Mouse (Mus musculus): ENCODE results near the gene Pde4b. TPM values are rescaled to one million over a fixed set of nuclear protein-coding genes. Genes with fewer than 3 reads are reported as not detected.

The Pde4b gene
- polyA plus RNA-seq, 1 experiment from 2014 or later = 49.4 TPM

GRCm38 (mm10) chr4:102539598-102540180, 452.3 kb downstream of the Pde4b start:
- WGBS = 86% methylated on average over 5 of the region's 5 CpGs
- no peak for ATAC-seq (ENCODE audit: low FRiP score, low TSS enrichment)
- H3K4me1 ChIP-seq (ENCODE audit: control insufficient read depth, insufficient read depth, low read length) = peaks cover 1% of the 10 kb centered on the region

GRCm38 (mm10) chr4:102542976-102543375, 455.6 kb downstream of the Pde4b start:
- Histone ChIP-seq H3K4me2 (ENCODE audit: low read length) (no peak overlapping the region), H3K27ac (replicated peaks; ENCODE audit: low read depth, low read length) (no peak overlapping the region), H3K9ac (replicated peaks; ENCODE audit: low read length) (no peak overlapping the region), H3K4me1 (ENCODE audit: control insufficient read depth, insufficient read depth, low read length) (no peaks in the 10 kb centered on the region), H3K9me3 (ENCODE audit: control insufficient read depth, low read length) (no peaks in the 10 kb centered on the region), H3K27me3 (ENCODE audit: control insufficient read depth, insufficient read depth, low read length) (no peaks in the 10 kb centered on the region), H3K4me3 (replicated peaks; ENCODE audit: low read depth, low read length) (no peak overlapping the region), H3K36me3 (ENCODE audit: control insufficient read depth, insufficient read depth, low read length) (no peaks in the 10 kb centered on the region)
- WGBS = 97% methylated on average over 3 of the region's 3 CpGs
- no peak for ATAC-seq (ENCODE audit: low FRiP score, low TSS enrichment)
- DNase-seq = no peak

More at GRCm38 (mm10) chr4:102539598-102540180, 452.3 kb downstream of the Pde4b start:
- Histone ChIP-seq H3K27ac (replicated peaks; ENCODE audit: low read depth, low read length) (no peak overlapping the region), H3K9ac (replicated peaks; ENCODE audit: low read length) (no peak overlapping the region), H3K27me3 (ENCODE audit: control insufficient read depth, insufficient read depth, low read length) (no peaks in the 10 kb centered on the region), H3K4me2 (ENCODE audit: low read length) (no peak overlapping the region), H3K4me3 (replicated peaks; ENCODE audit: low read depth, low read length) (no peak overlapping the region), H3K36me3 (ENCODE audit: control insufficient read depth, insufficient read depth, low read length) (no peaks in the 10 kb centered on the region), H3K9me3 (ENCODE audit: control insufficient read depth, low read length) (no peaks in the 10 kb centered on the region)
- DNase-seq = no peak

- WGBS = 89% methylated on average over 4 of the region's 4 CpGs
Observed at GRCm38 (mm10) chr4:102545226-102545625, 457.9 kb downstream of the Pde4b start.

DNA sequence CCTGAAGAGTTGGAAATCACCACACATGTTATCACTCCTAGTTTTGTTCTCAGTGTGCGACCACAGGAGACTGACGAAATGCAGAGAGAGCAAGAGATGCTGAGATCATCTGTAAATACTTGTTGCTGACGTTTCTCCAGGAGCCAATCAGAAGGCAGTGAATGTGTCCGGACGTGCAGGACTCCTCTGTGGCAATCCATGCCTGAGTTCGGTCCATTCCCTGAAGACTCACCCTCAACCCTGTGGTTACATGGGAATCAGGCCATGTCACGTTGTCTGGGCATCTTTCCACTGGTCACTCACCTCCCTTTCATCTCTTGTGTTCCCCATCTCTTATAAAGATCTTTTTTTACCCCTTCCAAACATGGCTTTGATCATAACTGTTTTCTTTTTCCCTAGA, 468.2 kb downstream of the Pde4b start:
- WGBS = 83% methylated on average over 7 of the region's 7 CpGs
- ATAC-seq (ENCODE audit: low FRiP score, low TSS enrichment) (no peak), DNase-seq (no peak)
- Histone ChIP-seq H3K4me3 (replicated peaks; ENCODE audit: low read depth, low read length) (no peak overlapping the region), H3K36me3 (ENCODE audit: control insufficient read depth, insufficient read depth, low read length) (no peaks in the 10 kb centered on the region), H3K9ac (replicated peaks; ENCODE audit: low read length) (no peak overlapping the region), H3K27ac (replicated peaks; ENCODE audit: low read depth, low read length) (no peak overlapping the region), H3K27me3 (ENCODE audit: control insufficient read depth, insufficient read depth, low read length) (no peaks in the 10 kb centered on the region), H3K4me1 (ENCODE audit: control insufficient read depth, insufficient read depth, low read length) (no peaks in the 10 kb centered on the region), H3K4me2 (ENCODE audit: low read length) (no peak overlapping the region), H3K9me3 (ENCODE audit: control insufficient read depth, low read length) (no peaks in the 10 kb centered on the region)

More at GRCm38 (mm10) chr4:102545226-102545625, 457.9 kb downstream of the Pde4b start:
- H3K9ac ChIP-seq (replicated peaks; ENCODE audit: low read length) = no peak overlapping the region
- H3K4me2 ChIP-seq (ENCODE audit: low read length) = no peak overlapping the region
- ATAC-seq (ENCODE audit: low FRiP score, low TSS enrichment) (no peak), DNase-seq (no peak)
- H3K27ac ChIP-seq (replicated peaks; ENCODE audit: low read depth, low read length) = no peak overlapping the region
- H3K4me1 ChIP-seq (ENCODE audit: control insufficient read depth, insufficient read depth, low read length) = no peaks in the 10 kb centered on the region
- H3K36me3 ChIP-seq (ENCODE audit: control insufficient read depth, insufficient read depth, low read length) = no peaks in the 10 kb centered on the region
- H3K4me3 ChIP-seq (replicated peaks; ENCODE audit: low read depth, low read length) = no peak overlapping the region
- no peaks in the 10 kb centered on the region for H3K9me3 ChIP-seq (ENCODE audit: control insufficient read depth, low read length)
- no peaks in the 10 kb centered on the region for H3K27me3 ChIP-seq (ENCODE audit: control insufficient read depth, insufficient read depth, low read length)

DNA sequence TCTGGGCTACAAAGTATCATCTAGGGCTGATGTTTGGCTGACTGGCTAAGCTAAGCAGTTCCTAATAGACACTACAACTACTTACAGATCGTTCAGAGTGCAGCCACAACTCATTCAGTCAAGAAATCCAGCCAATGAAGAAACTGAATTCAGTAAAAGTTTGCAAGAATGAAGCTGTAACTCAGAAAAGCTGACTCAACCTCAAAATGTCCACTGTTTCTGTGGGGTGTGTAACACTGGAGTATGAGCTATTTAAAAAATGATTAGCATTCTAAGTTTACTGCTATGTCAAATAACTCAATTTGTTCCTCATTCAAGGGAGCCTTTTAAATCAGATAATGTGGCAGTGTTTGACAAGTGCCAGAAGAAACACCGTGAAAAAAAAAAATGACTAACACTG, 469.7 kb downstream of the Pde4b start:
- Histone ChIP-seq H3K4me3 (replicated peaks; ENCODE audit: low read depth, low read length) (no peak overlapping the region), H3K27me3 (ENCODE audit: control insufficient read depth, insufficient read depth, low read length) (no peaks in the 10 kb centered on the region), H3K36me3 (ENCODE audit: control insufficient read depth, insufficient read depth, low read length) (no peaks in the 10 kb centered on the region), H3K4me1 (ENCODE audit: control insufficient read depth, insufficient read depth, low read length) (no peaks in the 10 kb centered on the region), H3K9me3 (ENCODE audit: control insufficient read depth, low read length) (no peaks in the 10 kb centered on the region), H3K27ac (replicated peaks; ENCODE audit: low read depth, low read length) (no peak overlapping the region), H3K4me2 (ENCODE audit: low read length) (no peak overlapping the region), H3K9ac (replicated peaks; ENCODE audit: low read length) (no peak overlapping the region)
- ATAC-seq (ENCODE audit: low FRiP score, low TSS enrichment) (no peak), DNase-seq (no peak)
- 71% methylated on average over 2 of the region's 2 CpGs for WGBS

- ATAC-seq (ENCODE audit: low FRiP score, low TSS enrichment) (no peak), DNase-seq (no peak)
- no peaks in the 10 kb centered on the region for H3K36me3 ChIP-seq (ENCODE audit: control insufficient read depth, insufficient read depth, low read length)
- no peak overlapping the region for H3K4me3 ChIP-seq (replicated peaks; ENCODE audit: low read depth, low read length)
- H3K9ac ChIP-seq (replicated peaks; ENCODE audit: low read length) = no peak overlapping the region
- no peaks in the 10 kb centered on the region for H3K9me3 ChIP-seq (ENCODE audit: control insufficient read depth, low read length)
- no peaks in the 10 kb centered on the region for H3K27me3 ChIP-seq (ENCODE audit: control insufficient read depth, insufficient read depth, low read length)
- no peak overlapping the region for H3K27ac ChIP-seq (replicated peaks; ENCODE audit: low read depth, low read length)
- H3K4me2 ChIP-seq (ENCODE audit: low read length) = no peak overlapping the region
- 84% methylated on average over 9 of the region's 9 CpGs for whole genome bisulfite sequencing
- no peaks in the 10 kb centered on the region for H3K4me1 ChIP-seq (ENCODE audit: control insufficient read depth, insufficient read depth, low read length)
Observed at GRCm38 (mm10) chr4:102557508-102558220, 470.3 kb downstream of the Pde4b start.

DNA sequence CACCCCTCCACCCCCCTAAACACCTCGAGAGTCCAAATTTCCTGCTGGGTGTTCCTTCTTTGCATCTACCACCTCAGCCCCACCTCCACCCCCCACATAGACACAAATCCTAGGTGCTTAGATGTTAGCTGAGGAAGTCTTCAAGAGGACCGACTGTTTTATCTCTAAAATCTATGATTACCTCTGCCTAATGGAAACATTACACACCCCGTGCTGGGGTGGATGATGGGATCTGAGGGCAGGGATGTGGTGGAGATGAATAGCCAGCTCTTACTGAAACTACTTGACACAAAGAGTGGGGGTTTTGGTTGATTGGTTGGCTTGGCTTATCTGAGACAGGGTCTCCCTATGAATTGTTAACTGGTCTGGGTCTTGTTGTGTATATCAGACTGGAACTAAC, 471.0 kb downstream of the Pde4b start:
- no peak for ATAC-seq (ENCODE audit: low FRiP score, low TSS enrichment)
- Histone ChIP-seq H3K9me3 (ENCODE audit: control insufficient read depth, low read length) (no peaks in the 10 kb centered on the region), H3K4me2 (ENCODE audit: low read length) (no peak overlapping the region), H3K36me3 (ENCODE audit: control insufficient read depth, insufficient read depth, low read length) (no peaks in the 10 kb centered on the region), H3K4me1 (ENCODE audit: control insufficient read depth, insufficient read depth, low read length) (no peaks in the 10 kb centered on the region), H3K9ac (replicated peaks; ENCODE audit: low read length) (no peak overlapping the region), H3K27ac (replicated peaks; ENCODE audit: low read depth, low read length) (no peak overlapping the region), H3K27me3 (ENCODE audit: control insufficient read depth, insufficient read depth, low read length) (no peaks in the 10 kb centered on the region), H3K4me3 (replicated peaks; ENCODE audit: low read depth, low read length) (no peak overlapping the region)
- WGBS = 67% methylated on average over 3 of the region's 3 CpGs
- DNase-seq = no peak

DNA sequence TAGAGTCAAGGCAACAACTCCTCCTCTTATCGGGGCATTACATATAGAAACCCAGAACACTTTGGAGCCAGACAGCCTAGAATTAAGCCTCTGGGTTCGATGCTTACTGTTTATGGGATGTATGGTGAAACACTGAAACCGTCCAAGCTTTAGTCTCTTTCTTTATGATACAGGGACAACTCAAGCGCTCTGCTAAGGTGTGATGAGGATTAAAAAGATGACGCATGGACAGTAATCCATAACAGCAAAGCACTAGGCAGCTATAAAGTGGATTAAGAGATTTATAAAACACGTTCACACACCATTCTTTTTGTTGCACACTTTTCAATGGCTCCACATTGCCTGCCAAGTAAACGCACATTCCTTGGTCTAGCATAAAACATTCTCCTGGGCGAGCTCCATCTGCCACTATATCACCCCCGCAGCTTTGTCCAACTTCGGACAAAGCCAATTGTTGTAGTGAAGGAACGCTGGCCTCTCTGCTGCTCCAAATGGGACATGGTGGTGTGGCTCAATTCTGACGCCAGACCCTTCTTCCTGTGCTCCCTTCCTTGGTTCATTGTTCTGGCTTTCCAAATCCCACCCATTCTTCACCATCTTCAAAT, 473.4 kb downstream of the Pde4b start:
- ATAC-seq (ENCODE audit: low FRiP score, low TSS enrichment) (no peak), DNase-seq (no peak)
- Histone ChIP-seq H3K27me3 (ENCODE audit: control insufficient read depth, insufficient read depth, low read length) (no peaks in the 10 kb centered on the region), H3K9ac (replicated peaks; ENCODE audit: low read length) (no peak overlapping the region), H3K27ac (replicated peaks; ENCODE audit: low read depth, low read length) (no peak overlapping the region), H3K9me3 (ENCODE audit: control insufficient read depth, low read length) (no peaks in the 10 kb centered on the region), H3K4me3 (replicated peaks; ENCODE audit: low read depth, low read length) (no peak overlapping the region), H3K4me2 (ENCODE audit: low read length) (no peak overlapping the region), H3K4me1 (ENCODE audit: control insufficient read depth, insufficient read depth, low read length) (0 out of 2 replicates have a peak, but pooled peaks cover under 1% of the 10 kb centered on the region), H3K36me3 (ENCODE audit: control insufficient read depth, insufficient read depth, low read length) (no peaks in the 10 kb centered on the region)
- WGBS = 53% methylated on average over 12 of the region's 12 CpGs

Measured in midbrain, embryonic 14.5 days (tissue).